Mouse (Mus musculus): ENCODE data around the gene Wdhd1. TPM values are rescaled to one million over a fixed set of nuclear protein-coding genes. Genes with fewer than 3 reads are reported as not detected.

Wdhd1 gene
- total and polyA plus RNA-seq, 3 experiments = 0.28 to 3.0 (median 2.0) TPM

DNA sequence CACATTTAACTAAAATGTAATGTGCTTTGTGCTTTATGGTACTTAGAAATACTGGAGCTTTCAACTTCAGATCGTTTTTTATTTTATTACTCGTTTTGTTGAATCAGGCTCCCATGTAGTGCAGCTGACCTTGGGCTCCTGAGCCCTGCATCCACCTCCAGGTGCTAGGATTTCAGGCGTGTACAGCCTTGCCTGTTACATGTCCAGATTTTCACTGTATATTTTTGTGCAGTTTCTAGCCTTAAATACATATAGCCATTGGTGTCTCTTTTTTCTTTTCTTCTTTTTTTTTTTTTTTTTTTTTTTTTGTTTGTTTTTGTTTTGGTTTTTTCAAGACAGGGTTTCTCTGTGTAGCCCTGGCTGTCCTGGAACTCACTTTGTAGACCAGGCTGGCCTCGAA, 4.9 kb upstream of the Wdhd1 start:
- no peak for DNase-seq

DNA sequence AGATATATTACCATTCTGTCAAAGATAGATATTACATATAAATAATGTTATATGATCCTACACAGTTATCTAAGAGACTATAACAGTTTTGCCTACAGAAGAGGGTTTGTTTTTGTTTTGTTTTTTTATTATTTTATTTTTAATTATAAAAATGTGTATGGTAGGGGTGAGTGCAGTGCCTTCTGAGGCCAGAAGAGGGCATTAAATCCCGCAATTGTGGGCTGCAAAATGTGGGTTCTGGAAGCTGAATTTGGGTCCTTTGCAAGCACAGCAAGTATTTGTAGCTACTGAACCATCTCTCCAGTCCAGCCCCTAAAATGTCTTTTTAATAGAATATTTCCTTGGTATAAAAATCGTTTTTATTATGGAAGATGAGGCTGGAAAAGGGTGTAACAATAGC, 2.4 kb upstream of the Wdhd1 start:
- no peak for DNase-seq

DNA sequence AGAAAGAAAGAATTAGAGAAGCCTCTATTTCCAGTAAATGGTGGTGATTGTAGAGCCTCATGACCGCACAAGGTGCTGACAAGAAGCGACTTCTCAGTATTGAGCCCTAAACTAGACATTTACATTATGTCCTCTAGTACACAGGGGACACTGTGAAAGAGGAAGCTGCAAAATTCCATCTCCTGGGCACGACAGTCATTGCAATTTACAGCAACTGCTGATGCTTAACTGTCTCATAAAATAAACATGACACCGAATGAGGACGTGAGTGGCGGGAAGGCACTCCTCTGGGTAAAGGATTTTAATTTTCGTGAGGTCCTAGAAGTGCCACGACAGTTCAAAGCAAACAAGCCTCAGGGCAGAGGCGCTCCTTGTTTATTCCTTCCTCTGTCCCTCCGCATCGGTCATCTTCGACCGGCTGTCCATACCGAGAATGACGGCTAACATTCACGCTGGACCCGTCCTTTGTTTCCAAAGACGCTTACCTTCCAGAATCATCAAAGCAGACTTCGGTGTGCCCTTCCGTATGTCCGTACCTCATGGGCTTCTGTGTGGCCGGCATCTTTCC, 537 bp downstream of the Wdhd1 start:
- DNase-seq = no peak

DNA sequence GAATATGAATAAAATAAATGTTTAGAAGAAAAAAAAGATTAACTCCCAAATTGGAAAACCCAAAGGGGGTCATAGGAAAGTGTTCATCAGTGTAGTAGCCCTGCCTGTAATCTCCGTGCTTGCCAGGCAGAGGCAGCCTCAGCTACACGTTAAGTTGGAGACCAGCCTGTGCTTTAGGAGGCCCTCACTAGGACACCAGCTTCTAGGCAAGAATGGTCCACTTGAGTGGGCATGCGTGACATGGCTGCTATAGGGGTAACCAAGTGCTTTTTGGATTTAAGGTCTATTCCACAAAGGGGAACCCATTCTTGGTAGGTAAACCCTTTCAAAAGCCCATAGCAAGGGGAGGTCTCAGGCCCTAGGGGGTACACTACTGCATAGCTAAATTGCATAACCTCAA, 1.2 kb downstream of the Wdhd1 start:
- DNase-seq = no peak

DNA sequence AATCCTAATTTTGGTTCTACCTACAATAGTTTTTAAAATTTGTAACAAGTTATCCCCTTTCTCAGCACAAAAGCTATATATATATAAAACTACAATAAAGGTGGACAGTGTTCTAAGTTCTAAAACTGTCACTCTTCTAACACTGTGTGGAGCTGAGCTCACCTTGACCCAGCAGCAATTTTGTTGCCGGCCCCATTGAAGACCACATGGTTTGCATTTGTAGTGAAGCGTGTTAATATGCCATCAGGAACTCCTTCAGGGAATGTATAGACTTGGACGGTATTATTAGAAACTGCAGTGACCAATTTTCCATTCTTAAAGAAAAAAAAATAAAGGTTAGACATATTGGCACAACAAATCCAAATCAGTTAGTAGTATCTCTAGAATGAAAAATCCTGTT, 2.9 kb downstream of the Wdhd1 start:
- DNase-seq = no peak

DNA sequence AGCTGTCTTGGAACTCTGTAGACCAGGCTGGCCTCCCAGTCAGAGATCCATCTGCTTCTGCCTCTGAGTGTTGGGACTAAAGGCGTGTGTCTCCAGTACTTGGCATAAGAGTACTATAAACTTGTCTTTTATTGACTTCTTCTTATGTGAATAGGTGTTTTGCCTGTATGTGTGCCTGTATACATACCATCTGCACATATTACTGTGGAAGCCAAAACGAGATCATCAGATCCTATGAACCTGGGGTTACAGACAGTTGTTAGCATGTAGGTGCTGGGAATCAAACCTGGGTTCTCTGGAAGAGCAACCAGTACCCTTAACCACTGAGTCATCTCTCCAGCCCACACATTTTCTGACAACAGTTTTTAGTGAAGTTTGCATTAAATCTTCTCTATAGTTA, 7.0 kb downstream of the Wdhd1 start:
- no peak for DNase-seq

DNA sequence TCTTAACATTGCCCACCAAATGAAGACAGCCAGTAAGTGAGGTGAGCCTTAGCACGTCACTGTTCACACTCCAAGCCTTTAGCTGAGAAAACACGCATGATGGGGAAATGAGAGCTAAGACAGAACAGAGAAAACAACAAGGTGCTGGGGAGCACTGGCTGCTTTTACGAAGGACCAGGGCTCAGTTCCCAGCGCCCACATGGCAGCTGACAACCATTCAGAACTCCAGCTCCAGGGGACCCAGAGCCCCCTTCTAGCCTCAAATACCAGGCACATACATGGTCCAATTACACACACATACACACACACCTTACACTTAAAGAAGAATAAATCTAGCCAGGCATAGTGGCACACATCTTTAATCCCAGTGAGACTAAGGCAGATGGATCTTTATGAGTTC, 7.6 kb downstream of the Wdhd1 start:
- DNase-seq = no peak

DNA sequence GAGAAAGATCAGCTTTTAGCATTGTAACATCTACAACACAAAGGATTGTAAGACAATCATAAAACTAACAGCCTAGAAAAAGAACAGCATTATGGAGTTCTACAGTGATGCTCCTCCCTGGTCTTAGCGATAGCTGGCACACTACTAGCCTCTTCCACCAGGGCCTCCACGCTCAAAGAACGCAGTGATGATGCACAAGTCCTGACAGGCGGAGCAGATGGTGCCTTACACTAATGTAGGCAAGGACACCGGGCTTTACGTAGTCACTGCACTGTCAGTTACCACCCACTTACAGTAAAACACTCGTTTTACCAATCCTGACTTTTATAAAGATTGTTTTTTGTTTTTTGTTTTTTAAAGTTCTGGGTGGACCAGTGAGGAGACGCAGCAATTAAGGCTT, 10.8 kb downstream of the Wdhd1 start:
- no peak for DNase-seq

DNA sequence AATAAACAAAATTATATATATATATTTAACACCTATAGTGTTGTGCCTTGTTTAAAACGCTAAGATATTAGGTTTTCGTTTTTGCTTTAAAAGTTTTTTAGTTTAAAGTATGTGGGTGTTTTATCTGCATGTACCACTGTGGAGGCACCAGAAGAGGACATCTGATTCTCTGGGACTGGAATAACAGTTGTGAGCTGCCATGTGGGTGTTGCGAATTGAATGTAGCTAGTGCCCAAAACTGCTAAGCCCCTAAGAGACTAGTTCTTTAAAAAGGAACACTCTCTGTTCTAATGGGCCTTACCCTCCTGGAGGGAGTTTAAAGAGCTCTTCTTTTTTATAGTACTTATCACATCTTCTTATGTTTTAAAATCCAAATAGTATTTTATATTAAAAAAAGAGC, 11.8 kb downstream of the Wdhd1 start:
- no peak for DNase-seq

DNA sequence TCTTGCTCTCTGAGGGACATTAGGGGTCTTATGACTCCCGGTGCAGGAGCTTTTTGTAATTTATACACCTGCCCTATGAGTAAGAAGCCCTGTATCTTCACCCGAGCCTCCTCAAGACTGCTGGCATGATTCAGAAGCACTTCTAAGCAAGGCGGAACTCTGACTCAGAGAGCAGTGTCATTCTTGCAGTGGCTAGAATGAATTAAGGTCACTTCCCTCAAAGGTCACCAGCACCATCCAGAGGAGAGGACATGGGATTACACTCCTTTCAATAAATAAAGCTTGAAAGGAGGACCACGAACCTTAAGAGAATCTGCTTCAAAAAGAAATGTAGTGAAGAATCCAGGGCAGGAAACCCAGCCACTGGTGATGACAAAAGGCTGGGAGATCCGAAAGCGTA, 26.8 kb downstream of the Wdhd1 start:
- DNase-seq = peak; percentile 74

DNA sequence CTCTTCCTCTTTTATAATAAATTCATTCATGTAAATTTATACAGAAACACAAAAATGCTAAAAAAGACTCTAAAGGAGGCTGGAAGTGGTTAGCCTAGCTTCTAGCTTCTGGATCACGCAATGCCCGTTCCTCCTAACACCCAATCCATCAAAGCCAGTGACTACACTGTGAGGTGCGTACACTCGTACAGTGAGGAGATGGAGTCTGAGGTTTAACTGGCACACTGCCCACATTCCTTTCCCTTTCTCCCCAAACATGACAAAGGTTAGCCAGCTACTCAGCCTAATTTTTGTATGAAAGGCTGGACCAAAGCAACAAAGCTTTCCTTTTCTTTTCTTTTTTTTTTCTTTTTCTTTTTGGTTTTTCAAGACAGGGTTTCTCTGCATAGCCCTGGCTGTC, 33.9 kb downstream of the Wdhd1 start:
- DNase-seq = no peak

DNA sequence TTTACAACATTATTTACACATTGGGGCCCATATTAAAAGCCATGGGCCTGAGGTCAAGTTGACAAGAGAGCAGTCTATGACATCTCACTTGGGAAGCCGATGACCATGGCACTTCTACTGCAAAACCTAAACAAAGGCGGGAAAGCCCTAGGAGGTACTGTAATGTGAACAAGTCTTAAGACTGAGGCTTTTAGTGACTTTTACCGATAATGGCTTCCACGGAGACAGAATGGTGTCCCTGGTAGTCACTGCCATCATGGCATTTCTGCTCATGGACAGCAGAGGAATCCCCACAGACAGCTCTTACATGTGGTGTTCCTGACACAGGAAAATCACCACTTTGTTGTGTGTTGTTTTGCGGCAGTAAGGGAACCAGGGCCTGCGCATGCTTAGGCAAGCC, 35.6 kb downstream of the Wdhd1 start:
- no peak for DNase-seq

DNA sequence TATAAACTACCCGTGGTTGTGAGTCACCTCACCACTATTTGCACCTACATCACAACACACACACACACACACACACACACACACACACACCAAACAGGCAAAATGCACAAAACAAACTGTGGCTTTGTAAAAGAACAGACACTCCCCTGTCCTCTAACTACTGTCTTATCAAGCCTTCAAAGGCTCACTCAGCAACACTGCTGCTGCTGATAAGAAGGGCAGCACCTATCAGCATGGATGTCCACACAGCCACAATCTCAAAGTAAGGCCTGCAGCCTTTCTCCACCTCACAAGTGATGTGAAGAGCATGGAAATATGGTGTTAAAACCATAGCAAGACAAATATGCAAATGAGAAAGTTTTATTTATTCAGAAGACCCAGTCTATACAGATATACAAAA, 36.1 kb downstream of the Wdhd1 start:
- DNase-seq = no peak

DNA sequence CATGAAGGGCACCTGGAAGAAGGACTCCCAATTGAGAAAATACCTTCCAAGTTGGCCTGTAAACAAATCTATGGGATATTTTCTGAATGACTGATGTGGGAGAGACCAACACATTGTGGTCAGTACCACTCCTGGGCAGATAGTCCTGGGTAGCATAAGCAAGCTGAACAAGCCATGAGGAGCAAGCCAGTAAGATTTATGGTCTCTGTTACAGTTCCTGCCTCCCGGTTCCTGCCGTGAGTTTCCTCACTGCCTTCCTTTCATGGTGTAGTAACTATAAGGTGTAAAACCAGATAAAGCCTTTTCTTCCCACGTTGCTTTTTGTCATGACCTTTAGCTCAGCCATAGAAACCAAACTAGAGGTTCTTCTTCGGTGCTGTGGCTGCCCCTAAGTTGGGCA, 39.4 kb downstream of the Wdhd1 start:
- no peak for DNase-seq

DNA sequence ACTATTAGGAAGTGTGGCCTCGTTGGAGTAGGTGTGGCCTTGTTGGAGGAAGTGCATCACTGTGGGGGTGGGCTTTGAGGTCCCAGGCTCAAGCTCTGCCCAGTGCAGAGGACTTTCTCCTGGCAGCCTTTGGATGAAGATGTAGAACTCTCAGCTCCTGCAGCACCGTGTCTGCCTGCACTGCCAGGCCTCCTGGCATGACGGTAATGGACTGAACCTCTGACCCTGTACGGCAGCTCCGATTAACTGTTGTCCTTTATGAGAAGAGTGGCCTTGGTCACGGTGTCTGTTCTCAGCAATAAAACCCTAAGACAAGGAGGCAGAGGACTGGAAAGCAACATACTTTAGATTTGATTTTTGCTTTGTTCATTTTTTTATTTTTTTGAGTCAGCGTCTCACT, 40.2 kb downstream of the Wdhd1 start:
- DNase-seq = no peak

DNA sequence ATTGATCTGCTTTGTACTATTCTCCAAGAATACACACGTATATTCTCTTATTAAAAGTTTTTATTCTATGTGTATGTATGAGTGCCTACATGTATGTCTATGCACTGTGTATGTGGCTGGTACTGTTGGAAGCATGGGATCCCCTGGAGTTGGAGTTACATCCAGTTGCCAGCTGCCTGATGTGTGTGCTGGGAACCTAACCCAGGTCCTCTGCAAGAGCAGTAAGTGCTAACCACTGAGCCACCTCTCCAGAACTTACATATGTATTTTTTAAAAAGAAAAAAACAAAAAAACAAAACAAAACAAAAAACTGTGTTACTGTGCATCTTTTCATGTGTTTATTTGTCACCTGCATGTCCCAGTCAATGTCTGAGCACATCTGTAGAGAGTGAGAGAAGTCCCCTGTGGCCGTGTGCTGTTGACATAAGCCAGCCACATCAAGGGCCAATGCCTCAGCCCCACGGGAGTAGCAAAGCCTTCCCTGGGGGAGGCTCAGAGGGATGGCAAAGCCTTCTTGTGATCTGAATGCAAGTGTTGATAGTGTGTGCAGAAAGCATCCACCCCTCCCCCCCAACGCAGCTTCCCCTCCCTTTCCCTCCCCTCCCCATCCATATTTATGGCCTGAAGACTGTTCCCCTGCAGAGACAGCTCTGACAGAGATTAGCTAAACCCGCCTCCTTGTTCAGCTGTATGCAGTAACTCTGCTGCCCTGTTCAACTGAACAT, 42.0 kb downstream of the Wdhd1 start:
- DNase-seq = no peak

DNA sequence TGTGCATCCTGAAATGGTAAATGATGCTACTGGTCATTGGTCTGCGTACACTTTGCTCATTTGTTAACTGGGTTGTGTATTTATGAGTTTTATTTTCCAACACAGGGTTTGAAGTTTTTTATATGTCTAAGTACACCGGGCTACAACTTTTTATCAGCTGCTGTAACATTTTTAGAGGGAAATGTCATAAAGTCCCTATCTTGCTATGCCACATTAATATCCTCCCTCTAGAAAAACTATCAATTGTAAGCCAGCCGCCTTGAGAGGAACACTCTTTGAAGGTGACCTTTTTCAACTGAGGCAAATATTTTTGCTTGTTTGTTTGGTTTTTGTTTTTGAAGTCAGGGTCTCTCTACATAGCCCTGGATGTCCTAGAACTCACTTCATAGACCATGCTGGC, 42.6 kb downstream of the Wdhd1 start:
- DNase-seq = no peak

DNA sequence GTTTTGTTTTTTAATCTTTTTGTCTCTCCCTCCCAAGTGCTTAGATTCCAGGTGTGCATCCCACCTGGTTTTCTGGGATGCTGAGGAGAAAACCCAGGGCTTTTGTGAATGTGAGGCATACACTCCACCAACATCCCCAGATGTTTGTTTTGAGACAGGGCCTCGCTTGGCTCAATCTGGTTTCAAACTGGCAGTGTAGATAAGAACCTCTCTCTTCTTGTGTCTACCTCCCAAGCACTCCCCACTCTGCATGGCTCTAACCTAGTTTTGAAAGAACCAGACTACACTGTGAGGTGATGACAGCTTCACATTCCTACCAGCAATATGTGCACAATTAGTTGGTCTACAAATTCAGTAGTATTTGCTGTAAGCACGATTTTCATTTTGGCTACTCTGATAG, 43.1 kb downstream of the Wdhd1 start:
- no peak for DNase-seq

DNA sequence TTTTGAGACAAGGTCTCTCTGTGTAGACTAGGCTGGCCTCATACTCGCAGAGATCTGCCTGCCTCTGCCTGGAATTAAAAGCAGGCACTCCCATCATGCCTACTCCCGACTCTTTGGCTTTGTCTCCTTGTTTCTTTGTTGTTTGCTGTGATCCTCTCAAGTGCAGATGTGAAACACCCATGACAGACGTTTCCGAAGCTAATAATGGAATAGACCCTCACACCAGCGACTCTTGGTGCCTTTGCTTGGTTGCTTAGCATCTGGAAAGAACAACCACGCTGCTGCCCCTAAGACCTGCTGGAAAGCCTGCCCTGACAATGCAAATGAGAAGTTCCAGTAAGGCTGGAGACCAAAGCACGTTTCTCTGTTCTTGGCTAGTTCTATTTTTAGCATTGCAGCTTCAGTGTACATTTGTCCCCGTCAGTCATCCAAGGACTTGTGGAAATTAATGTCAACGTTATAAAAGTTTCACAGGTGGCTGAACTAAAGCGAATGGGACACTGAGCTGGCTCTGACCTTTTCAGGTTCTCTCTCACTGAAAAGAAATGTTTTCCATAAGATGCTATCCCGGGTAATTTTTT, 46.8 kb downstream of the Wdhd1 start:
- DNase-seq = no peak

DNA sequence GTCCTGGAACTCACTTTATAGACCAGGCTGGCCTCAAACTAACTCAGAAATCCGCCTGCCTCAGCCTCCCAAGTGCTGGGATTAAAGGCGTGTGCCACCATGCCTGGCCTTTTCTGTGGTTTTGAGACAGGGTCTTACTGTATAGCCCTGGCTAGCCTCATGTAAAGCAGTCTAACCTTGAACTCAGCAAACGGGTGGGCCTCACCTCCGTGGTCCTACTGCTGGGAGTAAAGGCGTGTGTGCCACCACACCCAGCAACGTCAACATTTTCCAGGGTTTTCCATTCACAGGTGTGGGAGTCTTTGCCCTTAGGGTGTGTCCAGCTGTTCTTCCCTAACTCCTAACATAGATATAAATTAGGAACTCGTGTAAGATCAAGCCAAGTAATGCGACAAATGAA, 50.7 kb downstream of the Wdhd1 start:
- no peak for DNase-seq

DNA sequence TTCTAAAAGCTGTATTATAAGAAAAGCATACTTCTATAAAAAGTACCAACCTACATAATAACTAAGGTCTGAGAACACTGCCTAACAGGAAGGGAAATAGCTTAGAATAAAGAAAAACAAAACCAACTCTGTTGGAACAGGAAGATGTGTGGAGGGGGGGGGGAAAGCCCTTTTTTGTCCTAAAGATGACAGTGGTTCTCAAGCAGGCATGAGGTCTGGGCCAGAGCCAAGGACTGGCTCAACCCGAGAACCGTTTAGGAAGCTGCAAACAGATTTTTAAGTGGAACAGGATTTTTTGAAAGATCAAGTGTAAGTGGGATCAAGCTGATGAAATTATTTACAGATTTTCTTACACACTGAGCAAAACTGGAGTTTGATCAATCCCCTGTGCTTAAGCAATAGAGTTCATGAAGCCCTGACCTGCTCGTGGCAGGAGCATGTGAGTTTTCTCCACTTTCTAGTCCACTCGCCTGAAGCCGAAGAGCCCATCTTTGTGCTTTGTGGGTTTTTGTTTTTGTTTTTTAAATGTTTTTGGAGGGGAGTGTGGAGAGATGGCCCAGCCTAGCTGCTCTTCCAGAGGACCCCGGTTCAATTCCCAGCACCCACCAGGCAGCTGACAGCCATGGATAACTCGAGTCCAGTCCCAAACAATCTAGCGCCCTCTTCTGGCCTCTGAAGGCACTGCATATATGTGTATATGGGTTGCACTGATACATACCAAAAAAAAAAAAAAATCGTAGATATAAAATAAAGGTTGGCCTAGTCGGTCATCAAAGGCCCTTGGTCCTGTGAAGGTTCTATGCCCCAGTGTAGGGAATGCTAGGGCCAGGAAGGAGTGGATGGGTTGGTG, 52.0 kb downstream of the Wdhd1 start:
- DNase-seq = no peak

DNA sequence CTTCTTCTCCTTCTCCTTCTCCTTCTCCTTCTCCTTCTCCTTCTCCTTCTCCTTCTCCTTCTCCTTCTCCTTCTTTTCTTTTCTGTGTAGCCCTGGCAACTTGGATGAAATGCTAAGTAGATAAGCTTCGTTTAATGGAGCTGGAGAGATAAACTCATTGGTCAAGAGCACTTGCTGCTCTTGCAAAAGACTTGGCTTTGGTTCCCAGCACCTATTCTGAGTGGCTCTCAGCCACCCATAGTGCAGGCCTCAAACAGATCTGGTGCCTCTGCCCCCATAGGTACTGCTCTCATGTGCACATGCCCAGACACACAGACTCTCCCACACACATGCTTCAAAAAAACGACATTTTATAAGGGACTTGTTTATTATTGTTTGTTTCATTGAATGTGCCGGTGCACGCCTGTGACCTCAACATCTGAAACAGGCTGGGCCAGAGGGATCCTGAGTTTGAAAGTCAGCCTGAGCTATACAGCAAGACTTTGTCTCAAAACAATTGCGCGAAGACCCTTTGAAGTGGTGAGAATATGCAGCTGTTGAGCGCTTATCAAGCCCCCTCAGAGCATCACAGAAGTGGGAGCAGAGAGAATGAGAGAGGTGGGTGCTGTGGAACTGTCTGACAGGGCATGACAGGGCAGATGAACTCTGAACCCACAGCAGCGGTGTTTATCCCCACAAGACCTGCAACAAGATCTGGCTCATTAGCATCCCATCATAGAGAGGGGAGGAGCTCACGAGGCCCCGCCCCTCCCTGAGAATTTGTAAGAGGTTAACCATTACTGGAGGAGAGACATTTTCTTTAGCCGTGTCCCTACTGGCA, 53.8 kb downstream of the Wdhd1 start:
- no peak for DNase-seq
